Mouse (Mus musculus) ES-Bruce4 (cell line): Measurements from ENCODE around the gene A030003K21Rik. TPM values are rescaled to one million over a fixed set of nuclear protein-coding genes. Genes with fewer than 3 reads are reported as not detected.
A peak's percentile ranks its signal among the peaks of the same experiment; 100 is the strongest.
"Not testable (repeated sequence)": the region's sequence is repeated elsewhere in the genome, so short reads cannot be mapped to it uniquely, and the experiment has no call there.

Source experiments
- H3K27ac ChIP-seq: 2 replicates; pipeline ENCODE4 v1.5.1; 2012; ENCODE audit warnings: low read length, inconsistent platforms; ENCODE audit not compliant: insufficient read depth
- H3K27me3 ChIP-seq: 2 replicates; pipeline ENCODE4 v1.6.1; 2012; ENCODE audit warnings: mild to moderate bottlenecking, low read length, inconsistent platforms; ENCODE audit not compliant: control insufficient read depth, poor library complexity, insufficient read depth, severe bottlenecking
- H3K36me3 ChIP-seq: 2 replicates; pipeline ENCODE4 v1.6.1; 2012; ENCODE audit warnings: inconsistent platforms, mild to moderate bottlenecking, low read length, moderate library complexity; ENCODE audit not compliant: control insufficient read depth, poor library complexity, insufficient read depth, severe bottlenecking
- H3K4me1 ChIP-seq: one replicate; pipeline ENCODE4 v1.8.1; 2011; ENCODE audit warnings: low read length; ENCODE audit not compliant: control insufficient read depth, insufficient read depth
- H3K4me3 ChIP-seq: 2 replicates; pipeline ENCODE4 v1.5.1; 2011; ENCODE audit warnings: low read depth, mild to moderate bottlenecking, low read length
- H3K9ac ChIP-seq: 2 replicates; pipeline ENCODE4 v1.6.1; 2012; ENCODE audit warnings: low read depth, mild to moderate bottlenecking, inconsistent platforms; ENCODE audit not compliant: poor library complexity, severe bottlenecking
- H3K9me3 ChIP-seq: replicated peaks from 2 replicates; pipeline ENCODE4 v1.6.1; 2012; ENCODE audit warnings: mild to moderate bottlenecking, low read length, inconsistent platforms; ENCODE audit not compliant: control insufficient read depth, poor library complexity, insufficient read depth, severe bottlenecking
- CTCF ChIP-seq: IDR thresholded peaks from one replicate; pipeline ENCODE4 v1.8.1; 2011; ENCODE audit warnings: low read depth, low read length
- EP300 ChIP-seq: IDR thresholded peaks from 2 replicates; pipeline ENCODE4 v1.6.1; 2011; ENCODE audit warnings: low read depth, low read length; ENCODE audit not compliant: insufficient read depth
- POLR2A ChIP-seq: IDR thresholded peaks from one replicate; pipeline ENCODE4 v1.8.1; 2011; ENCODE audit warnings: low read length; ENCODE audit not compliant: insufficient read depth
- polyA plus RNA-seq: library from polyadenylated mRNA; stranded (reverse); fragments of >200 nt; gene quantifications from 2 replicates; pipeline ENCODE4 v1.2.4, GENCODE M21; 2011; ENCODE audit warnings: low read depth; ENCODE audit not compliant: missing spikeins, insufficient read depth, insufficient read length

A030003K21Rik gene
- polyA plus RNA-seq, 1 experiment = not detected

DNA sequence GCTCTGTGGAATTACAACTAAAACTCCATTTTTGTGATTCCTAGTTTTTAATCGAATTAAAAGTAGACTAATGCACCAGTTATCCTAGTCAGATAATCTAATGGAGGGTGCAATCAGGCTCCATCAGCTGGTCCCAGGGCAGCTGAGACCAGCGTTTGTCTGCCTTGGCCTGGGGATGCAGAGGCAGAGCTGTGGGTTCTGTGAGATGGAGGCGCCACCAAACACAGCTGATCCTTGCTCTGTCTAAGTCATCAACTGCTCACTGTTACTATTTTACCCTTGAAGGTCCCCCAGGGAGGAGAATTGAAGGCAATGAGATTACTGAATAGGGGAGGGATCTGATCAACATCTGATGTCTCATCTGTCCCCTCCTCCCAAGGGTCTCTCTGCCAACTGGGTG lies 23.2 kb upstream of the A030003K21Rik start:
- TF ChIP-seq POLR2A = no peak
- TF ChIP-seq EP300 = no peak
- no peak for TF ChIP-seq CTCF
- Histone ChIP-seq H3K4me3 (no peak overlapping the region), H3K9me3 (0 out of 2 replicates have a peak, but pooled peaks cover 3% of the 10 kb centered on the region), H3K36me3 (no peaks in the 10 kb centered on the region), H3K4me1 (no peaks in the 10 kb centered on the region), H3K27ac (no peak overlapping the region), H3K9ac (no peak overlapping the region), H3K27me3 (no peaks in the 10 kb centered on the region)

DNA sequence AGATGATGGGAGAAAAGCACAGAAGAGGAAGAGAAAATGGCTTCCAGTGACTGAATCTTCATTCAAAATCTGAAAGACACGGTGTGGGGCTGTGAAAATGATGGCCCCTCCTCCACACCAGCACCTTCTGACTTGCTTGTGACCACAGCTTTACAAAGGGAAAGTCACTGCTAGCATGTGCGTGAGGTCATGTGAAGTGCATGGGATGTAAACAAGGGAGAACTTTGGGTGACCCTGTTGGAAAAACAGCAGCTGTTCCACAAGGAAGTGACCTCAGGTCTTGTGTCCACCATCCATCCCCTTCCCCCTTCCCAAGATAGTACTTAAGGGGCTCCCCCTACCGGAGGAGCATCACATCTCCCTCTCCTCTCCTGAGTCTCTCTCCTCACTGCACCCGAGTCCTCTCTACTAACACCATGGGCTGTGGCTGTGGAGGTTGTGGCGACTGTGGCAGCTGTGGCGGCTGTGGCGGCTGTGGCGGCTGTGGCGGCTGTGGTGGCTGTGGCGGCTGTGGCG lies 16.7 kb upstream of the A030003K21Rik start, which contains the start of gene Gm47955:
Gene Gm47955 (plus strand): TSS at position 417 of the 516 bp plus-strand sequence.
- H3K27ac ChIP-seq = no peak within 1 kb of the TSS
- TF ChIP-seq CTCF (peak; percentile 26), EP300 (peak; percentile 70; the same call in 1 of the 2 replicates), POLR2A (no peak)
- peak within 1 kb of the TSS; percentile 73 for H3K4me3 ChIP-seq
- no peaks in the 10 kb centered on the region for H3K27me3 ChIP-seq
- H3K36me3 ChIP-seq = no peaks in the 10 kb centered on the region
- no peak within 1 kb of the TSS for H3K9ac ChIP-seq
- 0 out of 2 replicates have a peak, but pooled peaks cover 3% of the 10 kb centered on the region for H3K9me3 ChIP-seq
- H3K4me1 ChIP-seq = no peaks in the 10 kb centered on the region

DNA sequence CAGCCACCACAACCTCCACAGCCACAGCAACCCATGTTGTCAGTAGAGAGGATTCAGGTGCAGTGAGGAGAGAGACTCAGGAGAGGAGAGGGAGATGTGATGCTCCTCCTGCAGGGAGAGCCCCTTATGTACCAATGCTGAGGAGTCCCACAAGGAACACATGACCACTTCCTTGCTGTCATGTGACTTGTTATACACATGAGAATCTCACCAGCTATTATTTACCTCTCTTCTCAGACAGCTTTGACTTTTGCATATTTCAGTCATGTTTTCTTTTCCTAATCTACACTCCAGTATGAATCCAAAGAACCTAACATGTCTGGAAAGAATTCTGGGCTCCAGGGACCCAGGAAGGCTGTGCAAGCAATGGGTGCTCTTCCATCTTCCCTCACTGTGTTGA lies 12.7 kb upstream of the A030003K21Rik start, which contains the start of gene Gm7544:
Gene Gm7544 (minus strand): TSS at position 101 of the 400 bp plus-strand sequence.
- not testable (repeated sequence) for H3K4me3 ChIP-seq, H3K4me1 ChIP-seq, H3K27ac ChIP-seq, H3K27me3 ChIP-seq, H3K9me3 ChIP-seq, H3K36me3 ChIP-seq, H3K9ac ChIP-seq

DNA sequence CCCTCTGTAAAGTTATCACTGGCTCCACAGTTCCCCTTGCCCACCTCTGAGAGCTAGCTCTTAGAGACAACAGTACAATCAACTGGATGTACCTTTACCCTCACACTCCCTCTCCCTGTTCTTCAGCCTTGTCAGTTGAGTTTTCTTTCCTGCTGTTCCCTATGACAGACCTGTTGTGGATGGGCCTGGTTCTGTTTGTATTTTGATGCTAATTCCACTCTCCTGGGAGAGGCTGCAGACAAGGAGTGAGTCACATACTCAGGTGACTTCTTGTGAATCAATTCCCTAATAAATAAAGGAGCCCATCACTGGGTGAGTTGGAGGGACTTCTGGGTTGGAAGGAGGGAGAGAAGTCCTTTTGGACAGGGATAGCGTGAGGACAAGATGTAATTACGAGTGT lies 5.4 kb upstream of the A030003K21Rik start:
- no peak overlapping the region; the same call in 1 of the 2 replicates for H3K27ac ChIP-seq
- TF ChIP-seq CTCF = no peak
- no peak for TF ChIP-seq EP300
- TF ChIP-seq POLR2A = no peak
- no peak overlapping the region for H3K4me3 ChIP-seq
- no peak overlapping the region for H3K9ac ChIP-seq
- peaks cover 2% of the 10 kb centered on the region for H3K4me1 ChIP-seq
- H3K9me3 ChIP-seq = no peaks in the 10 kb centered on the region; the same call in 1 of the 2 replicates
- no peaks in the 10 kb centered on the region for H3K36me3 ChIP-seq
- no peaks in the 10 kb centered on the region for H3K27me3 ChIP-seq

DNA sequence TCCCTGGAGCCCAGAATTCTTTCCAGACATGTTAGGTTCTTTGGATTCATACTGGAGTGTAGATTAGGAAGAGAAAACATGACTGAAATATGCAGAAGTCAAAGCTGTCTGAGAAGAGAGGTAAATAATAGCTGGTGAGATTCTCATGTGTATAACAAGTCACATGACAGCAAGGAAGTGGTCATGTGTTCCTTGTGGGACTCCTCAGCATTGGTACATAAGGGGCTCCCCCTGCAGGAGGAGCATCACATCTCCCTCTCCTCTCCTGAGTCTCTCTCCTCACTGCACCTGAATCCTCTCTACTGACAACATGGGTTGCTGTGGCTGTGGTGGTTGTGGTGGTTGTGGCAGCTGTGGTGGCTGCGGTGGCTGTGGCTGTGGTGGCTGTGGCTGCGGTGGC lies 2.8 kb upstream of the A030003K21Rik start:
- not testable (repeated sequence) for H3K9ac ChIP-seq, H3K9me3 ChIP-seq, H3K36me3 ChIP-seq, H3K4me3 ChIP-seq, H3K27ac ChIP-seq, H3K4me1 ChIP-seq, H3K27me3 ChIP-seq

DNA sequence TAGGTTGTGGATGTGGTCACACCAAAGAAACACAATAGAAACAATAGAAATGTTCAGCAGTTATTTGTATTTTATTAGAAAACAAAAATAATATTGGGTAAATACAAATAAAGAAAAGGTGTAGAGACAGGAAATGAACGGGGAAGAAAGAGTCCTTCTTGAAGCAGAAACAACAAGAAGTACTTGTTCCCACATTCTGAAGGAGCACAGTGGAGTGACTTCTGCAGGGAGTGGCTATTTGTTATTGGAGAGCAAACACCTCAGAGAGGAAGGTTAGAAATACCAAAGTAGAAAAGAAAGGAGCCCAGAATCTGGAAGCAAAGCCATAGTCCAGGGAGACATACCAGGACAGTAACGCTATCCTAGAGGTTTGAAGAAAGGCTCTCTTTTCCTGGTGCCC lies 683 bp downstream of the A030003K21Rik start:
- H3K27me3 ChIP-seq, H3K4me1 ChIP-seq, H3K27ac ChIP-seq, H3K36me3 ChIP-seq, H3K9ac ChIP-seq, H3K4me3 ChIP-seq: not testable (repeated sequence)
- H3K9me3 ChIP-seq = peaks cover 27% of the 10 kb centered on the region

DNA sequence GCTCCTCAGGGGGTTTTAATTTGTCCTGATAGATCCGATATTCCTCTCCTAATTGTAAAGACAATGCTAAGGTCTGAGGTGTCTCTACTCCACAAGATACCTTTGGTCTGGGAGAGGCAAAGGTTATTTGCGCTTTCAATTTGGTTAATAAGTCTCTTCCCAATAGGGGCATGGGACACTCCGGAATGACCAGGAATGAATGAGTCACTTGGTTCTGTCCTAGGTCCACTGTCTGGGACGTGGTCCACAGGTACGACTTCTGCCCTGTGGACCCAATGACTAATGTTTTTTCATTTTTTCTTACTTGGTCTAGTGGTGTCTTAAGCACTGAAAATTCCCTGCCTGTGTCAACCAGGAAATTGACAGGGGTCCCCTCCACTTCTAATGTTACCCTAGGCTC lies 4.5 kb downstream of the A030003K21Rik start:
- no peaks in the 10 kb centered on the region for H3K36me3 ChIP-seq
- no peak overlapping the region for H3K9ac ChIP-seq
- TF ChIP-seq EP300 = no peak
- no peak for TF ChIP-seq CTCF
- TF ChIP-seq POLR2A = no peak
- no peak overlapping the region for H3K4me3 ChIP-seq
- H3K4me1 ChIP-seq = no peaks in the 10 kb centered on the region
- peaks cover 27% of the 10 kb centered on the region for H3K9me3 ChIP-seq
- no peaks in the 10 kb centered on the region; the same call in 1 of the 2 replicates for H3K27me3 ChIP-seq
- H3K27ac ChIP-seq = no peak overlapping the region

DNA sequence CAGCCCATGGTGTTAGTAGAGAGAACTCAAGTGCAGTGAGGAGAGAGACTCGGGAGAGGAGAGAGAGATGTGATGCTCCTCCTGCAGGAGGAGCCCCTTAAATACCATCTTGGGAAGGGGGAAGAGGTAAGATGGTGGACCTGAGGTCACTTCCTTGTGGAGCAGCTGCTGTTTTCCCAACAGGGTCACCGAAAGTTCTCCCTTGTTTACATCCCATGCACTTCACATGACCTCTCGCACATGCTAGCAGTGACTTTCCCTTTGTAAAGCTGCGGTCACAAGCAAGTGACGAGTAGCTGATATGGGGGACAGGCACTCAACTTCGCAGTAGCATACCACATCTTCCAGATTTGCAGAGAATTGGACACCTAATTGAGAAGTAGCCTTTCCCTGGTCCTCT lies 11.9 kb downstream of the A030003K21Rik start, which contains the start of gene Gm6217:
Gene Gm6217 (minus strand): TSS at position 74 of the 400 bp plus-strand sequence.
- not testable (repeated sequence) for H3K27ac ChIP-seq, H3K36me3 ChIP-seq, H3K4me3 ChIP-seq, H3K4me1 ChIP-seq, H3K27me3 ChIP-seq, H3K9me3 ChIP-seq, H3K9ac ChIP-seq

DNA sequence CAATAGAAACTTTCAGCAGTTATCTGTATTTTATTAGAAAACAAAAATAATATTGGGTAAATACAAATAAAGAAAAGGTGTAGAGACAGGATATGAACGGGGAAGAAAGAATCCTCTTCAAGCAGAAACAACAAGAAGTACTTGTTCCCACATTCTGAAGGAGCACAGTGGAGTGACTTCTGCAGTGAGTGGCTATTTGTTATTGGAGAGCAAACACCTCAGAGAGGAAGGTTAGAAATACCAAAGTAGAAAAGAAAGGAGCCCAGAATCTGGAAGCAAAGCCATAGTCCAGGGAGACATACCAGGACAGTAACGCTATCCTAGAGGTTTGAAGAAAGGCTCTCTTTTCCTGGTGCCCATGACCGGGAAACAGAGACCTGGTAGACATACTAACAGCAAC lies 12.6 kb downstream of the A030003K21Rik start:
- not testable (repeated sequence) for H3K27me3 ChIP-seq, H3K9me3 ChIP-seq, H3K27ac ChIP-seq, H3K4me3 ChIP-seq, H3K9ac ChIP-seq, H3K4me1 ChIP-seq, H3K36me3 ChIP-seq
